Mouse (Mus musculus): ENCODE measurements around the gene Mrgprb5. TPM values are rescaled to one million over a fixed set of nuclear protein-coding genes. Genes with fewer than 3 reads are reported as not detected.

Mrgprb5 gene
- polyA plus RNA-seq, 1 experiment from 2014 or later = not detected

DNA sequence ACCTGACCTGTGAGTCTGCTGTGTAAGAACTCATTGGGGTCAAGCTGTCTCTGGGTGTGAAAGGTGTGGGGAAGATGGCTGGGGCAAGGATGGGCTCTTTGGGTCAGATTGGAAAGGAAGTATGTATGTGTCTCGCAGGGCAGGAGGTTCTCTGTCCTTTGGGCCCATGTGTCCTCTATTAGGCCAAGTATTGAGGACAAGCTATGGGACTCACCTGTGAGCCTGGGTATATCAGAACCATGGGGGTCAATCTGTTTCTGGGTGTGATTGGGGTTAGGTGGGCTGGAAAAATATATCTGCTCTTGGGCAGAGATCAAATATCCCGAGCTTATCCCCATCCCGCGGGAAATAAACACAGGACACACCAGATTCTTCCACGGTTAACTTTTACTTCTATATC lies 45.0 kb downstream of the Mrgprb5 start:
- ATAC-seq (replicated peaks; ENCODE audit: low FRiP score, low TSS enrichment, low read depth) = no peak; the same call in 1 of the 2 replicates

More for the DNA sequence above, 45.0 kb downstream of the Mrgprb5 start:
- H3K4me2 ChIP-seq (ENCODE audit: low read length) = no peak overlapping the region
- H3K36me3 ChIP-seq (ENCODE audit: control insufficient read depth, insufficient read depth, low read length) = peaks cover 7% of the 10 kb centered on the region; the same call in 1 of the 2 replicates
- H3K4me1 ChIP-seq (replicated peaks; ENCODE audit: control insufficient read depth, insufficient read depth, low read length) = no peaks in the 10 kb centered on the region
- H3K9me3 ChIP-seq (ENCODE audit: control insufficient read depth, low read length) = no peaks in the 10 kb centered on the region
- DNase-seq (ENCODE audit: low spot score) = no peak
- no peak overlapping the region for H3K4me3 ChIP-seq (ENCODE audit: low read depth, low read length)
- 83% methylated on average over 5 of the region's 5 CpGs for WGBS
- no peak overlapping the region for H3K9ac ChIP-seq (ENCODE audit: low read length)
- H3K27me3 ChIP-seq (replicated peaks; ENCODE audit: control insufficient read depth, insufficient read depth, low read length) = no peaks in the 10 kb centered on the region
- no peak overlapping the region for H3K27ac ChIP-seq (ENCODE audit: low read depth)

Other genes with a start within 250 kb of the Mrgprb5 start
- not detected in 2 replicates for gene Mrgpra4, start 186.9 kb downstream of the Mrgprb5 start, polyA plus RNA-seq (2014; fragmentation: Nextera tagmentation; extraction: Ambion mirVana)
- not detected in 2 replicates for gene Mrgprx1, start 141.4 kb downstream of the Mrgprb5 start, polyA plus RNA-seq (2014; fragmentation: Nextera tagmentation; extraction: Ambion mirVana)
- not detected in 2 replicates for gene Mrgprb4, start 30.3 kb upstream of the Mrgprb5 start, polyA plus RNA-seq (2014; fragmentation: Nextera tagmentation; extraction: Ambion mirVana)
- gene Mrgprb8, start 219.5 kb upstream of the Mrgprb5 start, polyA plus RNA-seq (2014; fragmentation: Nextera tagmentation; extraction: Ambion mirVana) = not detected in 2 replicates